Mouse (Mus musculus): Measurements from ENCODE around the gene Cog1.
"Not testable (repeated sequence)": the region's sequence is repeated elsewhere in the genome, so short reads cannot be mapped to it uniquely, and the experiment has no call there.

DNA sequence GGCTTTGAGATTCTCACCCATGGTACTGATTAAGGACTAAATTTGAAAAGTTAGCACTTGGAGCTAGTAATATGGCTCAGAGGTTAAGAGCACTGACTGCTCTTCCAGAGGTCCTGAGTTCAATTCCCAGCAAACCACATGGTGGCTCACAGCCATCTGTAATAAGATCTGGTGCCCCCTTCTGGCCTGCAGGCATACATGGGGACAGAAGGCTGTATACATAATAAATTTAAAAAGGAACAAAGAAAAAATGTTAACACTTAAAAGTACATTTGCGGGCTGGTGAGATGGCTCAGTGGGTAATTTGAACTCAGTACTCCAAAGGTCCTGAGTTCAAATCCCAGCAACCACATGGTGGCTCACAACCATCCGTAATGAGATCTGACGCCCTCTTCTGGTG is 11.2 kb downstream of the Cog1 start:
- not testable (repeated sequence) for TF ChIP-seq CTCF (IDR thresholded peaks at IDR 0.05; ENCODE audit: low read depth, low read length); POLR2A (IDR thresholded peaks at IDR 0.05; ENCODE audit: borderline replicate concordance, low read depth, low read length)

Data from bone marrow macrophage, adult 2 months (primary cell).